Mouse (Mus musculus) olfactory bulb, adult 2 months (tissue): ENCODE data around the gene Meiob.

Experiments used
- CTCF ChIP-seq: fragments of 200-500 bp; IDR thresholded peaks from 2 replicates; pipeline ENCODE4 v1.5.1; 2012; ENCODE audit warnings: low read depth, mild to moderate bottlenecking, low read length, moderate library complexity; ENCODE audit not compliant: insufficient read depth
- POLR2A ChIP-seq: fragments of 200-500 bp; IDR thresholded peaks from 2 replicates; pipeline ENCODE4 v1.6.1; 2012; ENCODE audit warnings: mild to moderate bottlenecking, low read depth, low read length, moderate library complexity; ENCODE audit not compliant: insufficient read depth

GRCm38 (mm10) chr17:24860076-24860475, 56.0 kb downstream of the Meiob start:
- TF ChIP-seq POLR2A (no peak), CTCF (no peak)
